In the genomic region with DNA sequence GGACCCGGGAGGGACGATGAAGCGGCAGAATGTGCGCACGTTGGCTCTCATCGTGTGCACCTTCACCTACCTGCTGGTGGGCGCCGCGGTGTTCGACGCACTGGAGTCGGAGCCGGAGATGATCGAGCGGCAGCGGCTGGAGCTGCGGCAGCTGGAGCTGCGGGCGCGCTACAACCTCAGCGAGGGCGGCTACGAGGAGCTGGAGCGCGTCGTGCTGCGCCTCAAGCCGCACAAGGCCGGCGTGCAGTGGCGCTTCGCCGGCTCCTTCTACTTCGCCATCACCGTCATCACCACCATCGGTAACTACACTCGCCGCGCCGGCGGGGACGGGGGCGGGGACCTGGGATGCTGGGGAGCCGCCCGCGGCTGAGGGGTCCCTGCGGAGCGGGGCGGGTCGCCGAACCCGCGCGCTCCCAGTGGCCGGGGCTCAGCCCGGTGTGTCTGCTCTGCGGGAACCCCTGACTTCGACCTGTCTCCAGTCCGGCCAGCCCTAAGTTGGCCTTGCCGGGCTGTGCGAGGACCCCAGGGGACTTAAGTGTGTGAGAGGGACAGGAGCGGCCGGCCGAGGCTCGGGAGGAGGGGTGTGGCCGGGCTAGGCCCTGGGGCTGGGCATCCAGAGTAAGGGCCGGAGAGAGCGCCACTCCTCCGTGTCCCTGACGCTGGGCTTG, we compare ENCODE assay signal across 9 mouse cellular contexts. TPM values are rescaled to one million over a fixed set of nuclear protein-coding genes. Genes with fewer than 3 reads are reported as not detected.
DNase-seq lines count a peak whose midpoint lies in the region; ATAC-seq lines count a peak whose summit lies in the region.
"Had no signal": no experiment of that assay in that cellular context is flagged by ENCODE, and none has a peak within 500 bp of the region (broad histone marks: within the 10 kb centered on the region; RNA-seq: fewer than 3 reads in every experiment).

No protein-coding gene starts in this region.

- H3K9ac ChIP-seq in embryonic facial prominence, embryonic 12.5 days, result peak overlapping the region; percentile 48
- H3K9ac ChIP-seq in hindbrain, embryonic 15.5 days, result peak overlapping the region; percentile 72
- no peak overlapping the region for H3K9ac ChIP-seq in liver, embryonic 16.5 days (ENCODE audit: low read depth, low read length)

- H3K27me3 ChIP-seq in embryonic facial prominence, embryonic 12.5 days, result peaks cover 66% of the 10 kb centered on the region
- H3K27me3 ChIP-seq in hindbrain, embryonic 15.5 days, result peaks cover 10% of the 10 kb centered on the region; the same call in 1 of the 2 replicates
- peaks cover 46% of the 10 kb centered on the region for H3K27me3 ChIP-seq in liver, embryonic 16.5 days (ENCODE audit: control insufficient read depth, insufficient read depth, low read depth, low read length)

- H3K4me1 ChIP-seq in embryonic facial prominence, embryonic 12.5 days, result peaks cover 14% of the 10 kb centered on the region
- H3K4me1 ChIP-seq in hindbrain, embryonic 15.5 days (replicated peaks), result peaks cover 55% of the 10 kb centered on the region
- H3K4me1 ChIP-seq in liver, embryonic 16.5 days (ENCODE audit: control insufficient read depth, low read depth, low read length), result peaks cover 5% of the 10 kb centered on the region; the same call in 1 of the 2 replicates

- no peaks in the 10 kb centered on the region for H3K36me3 ChIP-seq in embryonic facial prominence, embryonic 12.5 days
- no peaks in the 10 kb centered on the region for H3K36me3 ChIP-seq in hindbrain, embryonic 15.5 days
- H3K36me3 ChIP-seq in liver, embryonic 16.5 days (ENCODE audit: control insufficient read depth, insufficient read depth), result no peaks in the 10 kb centered on the region

- no peak overlapping the region for H3K27ac ChIP-seq in embryonic facial prominence, embryonic 12.5 days
- H3K27ac ChIP-seq in hindbrain, embryonic 15.5 days (replicated peaks), result peak overlapping the region; percentile 83
- no peak overlapping the region for H3K27ac ChIP-seq in liver, embryonic 16.5 days (ENCODE audit: low read length)

- WGBS in embryonic facial prominence, embryonic 12.5 days, result under 1% methylated on average over 70 of the region's 70 CpGs
- 0% methylated on average over 66 of the region's 70 CpGs for WGBS in hindbrain, embryonic 15.5 days
- 2% methylated on average over 68 of the region's 70 CpGs for WGBS in liver, embryonic 16.5 days (ENCODE audit: insufficient replicate concordance)

- H3K4me2 ChIP-seq in embryonic facial prominence, embryonic 12.5 days (replicated peaks), result peak overlapping the region; percentile 95
- H3K4me2 ChIP-seq in hindbrain, embryonic 15.5 days, result peak overlapping the region; percentile 82
- peak overlapping the region; percentile 55 for H3K4me2 ChIP-seq in liver, embryonic 16.5 days (ENCODE audit: low read depth, low read length)

- 0 out of 2 replicates have a peak, but pooled peaks have one; percentile 65 for ATAC-seq in embryonic facial prominence, embryonic 12.5 days (ENCODE audit: insufficient number of reproducible peaks, insufficient read depth, low FRiP score, low TSS enrichment)
- peak; percentile 57 for ATAC-seq in hindbrain, embryonic 15.5 days (ENCODE audit: low FRiP score, low read depth)
- ATAC-seq in liver, embryonic 16.5 days (ENCODE audit: low read depth), result no peak

- peak; percentile 23 to 36 for DNase-seq in heart, adult 18-20 months
- no peak for DNase-seq in heart, adult 8-10 months (ENCODE audit: low spot score)
- DNase-seq in R1 (ENCODE audit: low read depth, low spot score), result peak; percentile 65
- DNase-seq in right cerebral cortex, postnatal 10 days (ENCODE audit: low spot score in 2 of 2), result peak; percentile 59 to 61
- DNase-seq in urinary bladder, postnatal 4 days (ENCODE audit: low spot score in 2 of 2), result no peak

- no peaks in the 10 kb centered on the region for H3K9me3 ChIP-seq in embryonic facial prominence, embryonic 12.5 days
- H3K9me3 ChIP-seq in hindbrain, embryonic 15.5 days, result no peaks in the 10 kb centered on the region
- H3K9me3 ChIP-seq in liver, embryonic 16.5 days (replicated peaks; ENCODE audit: control insufficient read depth, low read length), result no peaks in the 10 kb centered on the region

- H3K4me3 ChIP-seq in embryonic facial prominence, embryonic 12.5 days, result peak overlapping the region; percentile 40
- peak overlapping the region; percentile 66 for H3K4me3 ChIP-seq in hindbrain, embryonic 15.5 days
- H3K4me3 ChIP-seq in liver, embryonic 16.5 days (ENCODE audit: low read depth, low read length), result peak overlapping the region; percentile 38

RNA-seq across cellular contexts. Expression of a gene that starts 0.5 kb away (rescaled TPM):
- total RNA-seq in heart, adult 18-20 months (2021), result 100 to 1,000 TPM; 237 to 244 TPM
- 100 to 1,000 TPM; 268 to 282 (median 276) TPM for total RNA-seq in heart, adult 8-10 months (2022)
- 0.87 and 1.1 TPM in 2 replicates for polyA plus RNA-seq in embryonic facial prominence, embryonic 12.5 days (2016; fragmentation: Nextera tagmentation; extraction: Ambion mirVana)
- polyA plus RNA-seq in hindbrain, embryonic 15.5 days (2015; fragmentation: Nextera tagmentation; extraction: Ambion mirVana), result 11.7 and 12.8 TPM in 2 replicates
- polyA plus RNA-seq in liver, embryonic 16.5 days (2015; fragmentation: Nextera tagmentation; extraction: Ambion mirVana), result 0.13 and 0.47 TPM in 2 replicates

RNA-seq across cellular contexts. Expression of a gene that starts 42.8 kb away (rescaled TPM):
- not detected for total RNA-seq in heart, adult 18-20 months (2021)
- total RNA-seq in heart, adult 8-10 months (2022), result not detected
- polyA plus RNA-seq in embryonic facial prominence, embryonic 12.5 days (2016; fragmentation: Nextera tagmentation; extraction: Ambion mirVana), result not detected in 2 replicates
- polyA plus RNA-seq in hindbrain, embryonic 15.5 days (2015; fragmentation: Nextera tagmentation; extraction: Ambion mirVana), result not detected in 2 replicates
- polyA plus RNA-seq in liver, embryonic 16.5 days (2015; fragmentation: Nextera tagmentation; extraction: Ambion mirVana), result not detected in 2 replicates
- total RNA-seq: layer of hippocampus, postnatal 10 days had no signal

RNA-seq across cellular contexts. Expression of a gene that starts 59.3 kb away (rescaled TPM):
- total RNA-seq in heart, adult 18-20 months (2021), result 10 to 100 TPM; 44.7 to 51.8 TPM
- 10 to 100 TPM; 48.3 to 60.9 (median 54.9) TPM for total RNA-seq in heart, adult 8-10 months (2022)
- 24.4 and 24.7 TPM in 2 replicates for polyA plus RNA-seq in embryonic facial prominence, embryonic 12.5 days (2016; fragmentation: Nextera tagmentation; extraction: Ambion mirVana)
- 35.1 TPM in 2 replicates for polyA plus RNA-seq in hindbrain, embryonic 15.5 days (2015; fragmentation: Nextera tagmentation; extraction: Ambion mirVana)
- polyA plus RNA-seq in liver, embryonic 16.5 days (2015; fragmentation: Nextera tagmentation; extraction: Ambion mirVana), result 10.5 and 12.6 TPM in 2 replicates

Comparison
In these comparisons a context has a peak if more than half of its experiments do, and no peak if none do; other contexts are left out.
1. DNase-seq: peak in heart, adult 18-20 months (2 of 2), R1 (single experiment) and right cerebral cortex, postnatal 10 days (2 of 2); none in heart, adult 8-10 months (single experiment) and urinary bladder, postnatal 4 days (0 of 2).
2. Peak in every context shown above with its lines, with median percentiles within 50 percentile points of each other: H3K4me2 ChIP-seq and H3K4me3 ChIP-seq.